Mouse (Mus musculus) ES-CJ7 (cell line): Measurements from ENCODE around the gene Wdr83.
A peak's percentile ranks its signal among the peaks of the same experiment; 100 is the strongest.

Source experiments
- DNase-seq: peaks from one replicate; pipeline ENCODE4 v3.0.0; 2011; ENCODE audit warnings: low read depth, low spot score

Gene Wdr83

DNA sequence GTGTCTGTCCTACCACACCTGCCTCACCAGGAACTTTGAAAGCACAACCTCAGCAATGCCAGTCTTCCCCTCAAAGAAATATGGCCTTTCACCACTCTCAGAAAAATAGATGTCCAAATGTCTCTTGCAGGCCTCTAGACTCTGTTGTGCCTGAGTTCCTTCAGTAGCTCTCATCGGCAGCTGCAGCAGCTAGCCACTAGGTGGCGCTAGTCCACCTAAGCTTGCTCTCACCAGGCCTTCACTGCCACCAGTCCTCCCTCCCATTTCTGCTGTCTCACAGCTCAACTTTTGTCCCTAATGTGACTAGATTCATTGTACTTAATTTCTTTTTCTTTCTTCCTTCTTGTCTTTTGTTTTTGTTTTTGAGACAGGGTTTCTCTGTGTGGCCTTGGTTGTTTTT is 4.1 kb downstream of the Wdr83 start:
- DNase-seq, result peak; percentile 89

DNA sequence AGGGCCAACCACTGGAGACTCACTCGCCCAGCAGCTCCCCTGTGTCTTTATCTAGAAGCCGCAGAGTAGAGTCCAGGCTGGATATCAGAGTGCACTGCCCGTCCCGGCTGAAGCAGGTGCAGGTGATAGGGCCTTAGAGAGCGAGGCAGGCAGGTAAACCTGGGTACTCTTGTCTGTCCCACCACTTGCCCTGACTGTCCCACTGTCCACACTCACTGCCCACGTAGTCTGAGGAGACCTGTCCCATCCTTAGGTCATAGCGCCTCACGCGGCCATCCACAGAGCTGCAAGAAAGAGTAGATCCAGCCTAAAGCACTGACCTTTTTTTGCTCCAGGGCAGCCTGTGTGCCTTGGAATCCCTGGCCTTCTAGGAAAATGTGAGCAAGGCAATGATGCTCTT is 5.1 kb downstream of the Wdr83 start:
- peak; percentile 74 for DNase-seq

DNA sequence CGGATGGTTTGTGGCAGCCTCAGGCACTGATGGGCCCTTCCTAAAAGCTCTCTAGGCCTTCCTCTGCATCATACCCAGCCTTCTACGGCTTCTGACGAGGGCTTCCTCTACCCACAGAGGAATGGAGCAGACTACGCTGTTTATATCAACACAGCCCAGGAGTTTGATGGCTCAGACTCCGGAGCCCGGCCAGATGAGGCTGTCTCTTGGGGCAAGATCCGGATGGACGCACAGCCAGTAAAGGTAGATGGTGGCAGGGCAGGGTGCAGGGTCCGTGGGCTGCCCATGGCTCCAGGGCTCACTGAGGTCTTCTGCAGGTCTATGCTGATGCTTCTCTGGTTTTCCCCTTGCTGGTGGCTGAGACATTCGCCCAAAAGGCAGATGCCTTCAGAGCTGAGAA is 6.5 kb downstream of the Wdr83 start:
- DNase-seq, result no peak

DNA sequence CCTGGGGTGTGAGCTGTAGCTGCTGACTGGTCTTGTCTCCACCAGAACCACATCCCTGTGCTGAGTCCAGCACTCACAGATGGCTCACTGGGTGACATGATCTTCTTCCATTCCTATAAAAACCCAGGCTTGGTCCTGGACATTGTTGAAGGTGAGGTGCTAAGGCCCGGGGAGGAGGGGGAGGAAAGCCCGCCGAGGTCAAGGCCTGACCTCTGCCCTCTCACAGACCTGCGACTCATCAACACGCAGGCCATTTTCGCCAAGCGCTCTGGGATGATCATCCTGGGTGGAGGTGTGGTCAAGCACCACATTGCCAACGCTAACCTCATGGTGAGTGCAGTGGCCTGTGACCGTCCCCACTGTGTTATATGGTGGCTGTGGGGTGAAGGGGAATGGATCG is 6.9 kb downstream of the Wdr83 start:
- DNase-seq, result peak; percentile 14

DNA sequence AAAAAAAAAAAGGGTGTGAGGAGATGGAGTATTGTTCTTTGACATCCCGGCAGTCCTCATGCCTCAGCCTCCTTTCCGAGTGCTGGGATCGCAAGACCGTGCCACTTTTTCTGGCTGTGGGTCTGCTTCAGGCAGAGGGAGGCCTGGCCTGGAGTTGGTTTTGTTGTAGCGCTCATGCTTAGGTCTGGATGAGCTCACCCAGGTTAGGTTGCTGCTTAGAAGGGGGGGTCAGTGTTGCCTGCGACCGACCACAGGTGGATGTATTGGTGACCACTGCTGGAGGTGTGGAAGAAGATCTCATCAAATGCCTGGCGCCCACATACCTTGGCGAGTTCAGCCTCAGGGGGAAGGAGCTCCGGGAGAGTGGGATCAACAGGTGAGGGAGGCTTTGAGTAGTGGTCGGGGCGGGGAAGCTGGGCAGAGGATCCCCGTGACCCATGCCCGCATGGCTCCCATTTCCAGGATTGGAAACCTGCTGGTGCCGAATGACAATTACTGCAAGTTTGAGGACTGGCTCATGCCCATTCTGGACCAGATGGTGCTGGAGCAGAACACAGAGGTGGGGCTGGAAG is 8.0 kb downstream of the Wdr83 start:
- peak; percentile 27 for DNase-seq

DNA sequence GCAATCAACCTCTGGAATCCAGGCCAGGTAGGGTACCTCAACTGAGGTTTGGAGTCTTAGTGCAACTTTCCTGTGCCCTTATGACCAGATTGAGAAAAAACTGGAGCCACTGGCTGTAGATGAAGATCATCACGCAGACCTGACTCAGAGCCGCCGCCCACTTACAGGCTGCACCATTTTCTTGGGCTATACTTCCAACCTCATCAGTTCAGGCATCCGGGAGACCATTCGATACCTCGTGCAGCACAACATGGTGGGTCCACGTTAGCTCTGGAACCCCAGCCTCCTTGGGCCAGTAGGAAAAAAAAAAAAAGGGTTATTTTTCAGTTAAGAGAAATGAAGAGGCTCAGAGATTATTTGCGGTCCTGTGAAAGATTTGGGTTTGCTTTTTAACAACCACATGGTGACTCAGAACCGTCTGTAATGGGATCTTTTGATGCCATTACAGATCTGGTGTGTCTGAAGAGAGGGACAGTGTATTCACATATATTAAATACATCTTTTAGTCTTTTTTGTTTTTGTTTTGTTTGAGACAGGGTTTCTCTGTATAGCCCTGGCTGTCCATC is 8.7 kb downstream of the Wdr83 start:
- DNase-seq, result no peak

DNA sequence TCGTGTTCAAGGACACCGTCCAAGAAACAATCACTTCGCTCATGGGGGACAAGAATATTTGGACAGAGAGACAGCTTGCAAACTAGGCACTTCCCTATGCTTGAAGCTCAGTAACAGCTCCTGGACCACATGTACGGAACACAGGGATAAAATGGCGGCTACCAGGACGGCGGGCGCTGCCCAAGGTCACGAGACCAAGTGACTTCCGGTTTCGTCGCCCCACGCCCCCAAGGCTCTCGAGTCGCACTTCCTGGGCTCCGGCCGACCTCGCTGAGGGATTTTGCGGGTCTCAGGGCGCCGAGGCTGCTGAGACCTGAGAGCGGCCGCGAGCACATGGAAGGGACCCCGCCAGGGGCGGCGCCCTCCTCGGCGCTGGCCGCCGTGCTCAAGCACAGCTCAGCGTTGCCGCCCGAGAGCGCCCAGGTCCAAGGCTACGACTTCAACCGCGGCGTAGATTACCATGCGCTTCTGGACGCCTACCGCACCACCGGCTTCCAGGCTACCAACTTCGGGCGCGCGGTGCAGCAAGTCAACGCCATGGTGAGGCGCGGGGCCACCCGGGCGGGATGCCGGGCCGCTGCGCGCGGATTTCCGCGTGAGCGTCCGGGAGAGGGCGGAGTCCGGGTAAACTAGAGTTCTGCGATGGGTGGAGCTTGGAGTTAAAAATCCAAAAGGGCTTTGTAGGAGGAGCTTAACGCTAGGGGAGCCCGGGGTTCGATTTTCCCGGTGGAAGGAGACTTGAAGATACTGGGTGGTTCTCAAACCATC is 9.4 kb downstream of the Wdr83 start, which contains the start of gene Dhps:
Gene Dhps (plus strand): TSS at position 244 of the 768 bp plus-strand sequence.
- DNase-seq, result peak; percentile 97

DNA sequence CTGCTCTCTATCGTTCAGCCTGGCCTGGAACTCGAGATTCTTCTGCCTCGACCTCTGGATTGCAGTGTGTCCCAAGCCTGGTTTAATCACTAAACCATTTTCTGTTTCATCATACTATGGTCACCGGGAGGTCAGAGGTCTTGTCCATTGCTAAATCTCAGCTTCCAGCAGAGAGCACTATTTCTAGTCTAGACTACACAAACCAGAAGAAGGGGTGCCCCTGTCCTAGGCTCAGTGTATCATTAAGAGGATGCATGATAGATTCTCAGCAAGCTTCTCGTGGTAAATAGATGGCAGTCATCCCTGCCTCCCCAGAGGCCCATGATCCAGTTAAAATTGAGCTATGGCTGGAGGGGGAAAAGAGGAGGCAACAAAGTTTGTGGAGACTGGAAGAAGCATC is 10.1 kb downstream of the Wdr83 start:
- peak; percentile 51 for DNase-seq

DNA sequence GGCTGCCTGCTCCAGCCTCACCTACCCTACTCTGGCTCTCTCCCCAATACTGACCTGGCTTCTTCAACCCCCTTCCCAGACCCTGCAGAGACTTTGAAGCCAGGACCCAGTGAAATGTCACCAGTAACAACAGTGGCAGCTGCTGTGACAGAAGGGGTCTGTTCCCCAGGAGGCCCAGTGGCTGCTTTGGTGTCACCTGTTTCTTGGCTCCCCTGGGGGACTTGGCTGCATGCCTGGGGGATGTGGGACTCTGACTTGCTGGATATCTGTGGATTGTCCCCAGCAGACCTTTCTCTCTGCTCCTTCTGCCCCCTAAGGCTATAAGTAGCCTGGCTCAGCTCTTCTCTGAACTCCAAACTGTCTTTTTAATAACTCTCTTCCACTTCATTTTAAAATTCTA is 13.1 kb downstream of the Wdr83 start, which contains the start of gene Gm5741:
Gene Gm5741 (minus strand): TSS at position 1 of the 400 bp plus-strand sequence.
- no peak for DNase-seq

DNA sequence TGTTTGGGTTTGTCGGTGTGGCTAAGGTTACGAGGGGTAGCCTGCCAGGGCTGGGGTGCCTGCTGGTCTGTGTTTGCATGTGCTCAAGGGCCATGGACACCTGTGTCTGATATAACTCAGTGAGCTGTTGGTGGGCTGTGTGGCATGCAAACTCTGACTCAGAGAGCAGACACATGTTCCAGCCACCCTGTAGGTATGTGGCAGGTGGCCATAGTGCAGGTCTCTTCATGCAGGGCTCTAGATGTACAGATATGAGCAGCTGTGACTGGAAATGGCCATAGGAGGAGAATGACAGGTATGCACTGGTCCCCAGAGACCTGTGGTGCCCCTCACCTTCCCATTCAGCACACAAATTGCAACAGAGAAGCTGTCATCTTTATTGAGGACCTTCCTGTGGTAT is 14.0 kb downstream of the Wdr83 start:
- DNase-seq, result no peak

DNA sequence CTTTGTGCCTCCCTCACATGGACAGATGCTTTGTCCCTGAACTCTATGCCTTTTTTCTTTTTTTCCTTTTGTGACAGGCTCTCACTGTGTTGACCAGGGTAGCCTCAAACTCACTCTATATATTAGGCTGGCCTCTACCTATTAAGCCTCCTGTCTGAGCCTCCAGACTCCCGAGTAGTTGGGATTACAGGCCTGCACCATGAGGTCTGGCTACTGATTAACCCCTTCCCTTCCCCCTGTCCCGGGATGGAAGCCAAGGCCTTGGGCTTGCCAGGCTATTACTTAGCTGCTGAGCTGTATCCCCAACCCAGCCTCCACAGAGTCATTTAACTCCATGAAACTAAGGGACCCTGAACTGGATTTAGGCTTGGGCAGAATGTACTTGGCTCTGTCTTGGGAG is 15.9 kb downstream of the Wdr83 start:
- no peak for DNase-seq

DNA sequence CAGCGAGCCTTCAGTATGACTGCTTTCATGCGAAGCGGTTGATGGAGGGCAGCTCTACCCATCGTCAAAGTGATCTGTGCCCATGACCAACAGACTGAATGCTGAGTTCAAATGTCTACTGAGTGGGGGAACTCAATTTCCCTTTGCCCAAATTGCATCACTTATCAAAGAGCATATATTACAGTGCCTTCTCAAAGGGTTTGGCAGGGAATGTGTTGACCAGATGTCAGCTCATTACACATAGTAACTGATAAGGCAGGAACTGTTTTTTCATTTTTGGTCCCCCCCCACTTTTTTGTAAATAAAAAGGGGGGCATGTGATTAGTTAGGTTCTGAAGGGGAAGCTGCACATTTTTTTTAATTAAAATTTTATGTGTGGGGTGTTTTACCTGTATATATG is 18.5 kb downstream of the Wdr83 start:
- DNase-seq, result no peak

DNA sequence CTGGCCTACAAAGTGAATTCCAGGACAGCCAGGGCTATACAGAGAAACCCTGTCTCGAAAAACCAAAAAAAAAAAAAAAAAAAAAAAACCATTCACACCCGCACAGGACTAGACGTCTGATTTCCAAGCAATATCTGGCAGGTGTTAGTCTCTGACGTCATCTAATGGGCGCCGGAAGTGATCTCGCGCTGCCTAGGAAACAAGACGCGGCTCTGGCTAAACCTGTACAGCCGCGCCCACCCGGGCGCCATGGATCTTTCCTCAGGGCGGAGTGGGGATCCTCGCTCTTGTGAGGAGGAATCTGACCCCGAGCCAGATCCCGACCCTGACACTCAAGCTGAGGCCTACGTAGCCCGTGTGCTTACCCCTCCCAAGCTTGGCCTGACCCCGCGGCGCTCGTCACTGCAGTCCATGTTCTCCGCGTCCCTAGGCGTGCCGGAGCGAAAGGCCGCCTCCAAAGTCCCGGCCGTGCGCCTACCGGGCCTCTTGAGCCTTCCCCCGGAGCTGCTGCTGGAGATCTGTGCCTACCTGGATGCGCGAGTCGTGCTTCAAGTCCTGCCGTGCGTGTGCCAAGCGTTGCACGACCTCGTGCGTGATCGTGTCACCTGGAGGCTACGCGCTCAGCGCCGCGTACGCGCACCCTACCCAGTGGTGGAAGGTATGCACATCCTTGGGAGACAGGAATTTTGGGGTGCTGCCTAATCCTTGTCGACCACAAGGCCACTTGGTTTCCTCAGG is 21.1 kb downstream of the Wdr83 start, which contains the start of gene Fbxw9:
Gene Fbxw9 (plus strand): TSS at position 177 of the 738 bp plus-strand sequence.
- DNase-seq, result peak; percentile 95

DNA sequence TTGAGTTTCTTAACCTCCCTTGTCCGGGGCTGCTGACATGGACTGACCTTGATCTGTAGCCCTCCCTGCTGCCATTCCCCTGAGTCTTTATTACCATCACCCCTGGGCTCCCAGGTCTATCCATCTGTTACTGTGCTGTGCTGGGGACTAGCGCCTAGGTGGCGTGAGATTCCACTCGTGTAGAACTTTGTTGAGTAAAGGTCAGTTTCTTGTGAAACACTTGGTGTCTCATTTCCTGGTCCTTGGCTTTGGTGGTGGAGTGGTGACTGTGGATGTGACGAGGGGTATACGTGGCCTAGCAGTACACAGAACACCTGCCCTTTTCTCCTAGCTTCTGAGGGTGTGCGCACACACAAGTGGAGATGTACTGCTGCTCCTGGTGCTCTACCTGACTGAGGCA is 23.7 kb downstream of the Wdr83 start:
- DNase-seq, result peak; percentile 42

DNA sequence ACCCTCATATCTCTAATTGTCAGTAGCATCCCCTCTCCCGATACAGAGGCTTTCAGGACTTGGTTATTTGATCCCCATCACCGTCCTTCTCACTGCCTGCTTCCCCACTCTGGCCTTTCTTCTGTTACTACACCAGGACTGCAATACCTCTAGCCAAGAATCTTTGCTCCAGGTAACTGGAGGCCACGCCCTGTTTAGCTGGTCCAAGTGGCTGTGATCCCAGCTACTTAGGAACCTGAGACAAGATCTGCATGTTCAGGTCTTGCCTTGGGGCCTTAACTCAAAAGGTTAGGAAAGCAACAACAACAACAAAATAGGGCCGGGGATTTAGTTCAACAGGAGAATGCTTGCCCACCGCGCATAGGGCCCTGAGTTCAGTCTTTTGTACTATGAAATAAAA is 37.5 kb downstream of the Wdr83 start:
- no peak for DNase-seq

DNA sequence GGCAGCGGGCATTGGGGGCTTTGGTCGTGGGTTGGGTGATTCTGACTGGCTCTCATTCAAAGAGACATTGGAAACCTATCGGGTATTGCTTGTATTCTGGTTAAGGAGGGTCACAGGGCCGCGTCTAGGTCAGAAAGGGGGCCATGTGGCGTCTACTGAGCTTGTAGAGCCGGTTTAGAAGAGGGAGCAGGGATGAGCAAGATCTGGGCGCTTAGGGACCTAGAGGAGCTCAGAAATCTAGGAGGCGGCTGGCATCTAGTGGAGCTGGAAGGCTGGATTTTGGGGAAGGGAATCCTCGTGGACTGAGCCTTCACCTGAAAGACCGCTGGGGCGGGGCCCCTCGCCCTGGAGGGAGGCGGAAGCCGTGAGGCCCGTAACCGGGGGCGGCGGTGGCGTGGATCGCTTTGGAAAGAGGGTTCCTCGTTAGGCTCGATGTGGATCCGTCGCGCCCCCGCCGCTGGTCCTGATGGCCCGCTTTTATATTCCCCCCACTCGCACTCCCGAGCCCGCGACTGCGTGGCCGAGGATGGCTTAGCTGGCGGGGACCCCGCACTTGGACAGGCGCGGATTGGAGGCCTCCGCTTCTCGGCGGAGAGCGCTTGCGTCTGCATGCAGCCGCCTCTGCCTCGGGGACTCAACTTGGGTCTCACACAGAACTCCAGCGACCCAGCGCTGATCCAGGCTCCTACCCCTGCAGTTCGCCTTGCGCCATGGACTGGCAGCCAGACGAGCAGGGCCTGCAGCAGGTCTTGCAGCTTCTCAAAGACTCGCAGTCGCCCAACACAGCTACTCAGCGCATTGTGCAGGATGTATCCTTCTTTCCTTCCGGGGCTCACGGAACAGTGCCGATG is 43.2 kb downstream of the Wdr83 start:
- DNase-seq, result peak; percentile 44

DNA sequence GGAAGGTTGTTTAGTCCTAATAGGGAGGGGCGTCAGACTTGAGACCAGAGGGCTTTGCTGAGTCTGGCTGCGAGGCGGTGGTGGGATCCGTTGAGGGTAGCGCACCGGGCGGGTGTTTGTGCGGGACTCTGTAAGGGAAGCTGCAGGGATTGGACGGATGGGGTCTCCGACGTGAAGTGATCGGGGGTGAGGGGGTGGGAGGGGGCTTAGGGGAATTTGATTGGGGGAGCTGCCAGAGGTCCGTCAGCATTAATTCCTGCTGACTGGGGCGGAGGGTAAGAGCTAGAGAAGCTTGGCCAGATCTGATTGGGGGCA is 43.8 kb downstream of the Wdr83 start:
- peak; percentile 87 for DNase-seq

DNA sequence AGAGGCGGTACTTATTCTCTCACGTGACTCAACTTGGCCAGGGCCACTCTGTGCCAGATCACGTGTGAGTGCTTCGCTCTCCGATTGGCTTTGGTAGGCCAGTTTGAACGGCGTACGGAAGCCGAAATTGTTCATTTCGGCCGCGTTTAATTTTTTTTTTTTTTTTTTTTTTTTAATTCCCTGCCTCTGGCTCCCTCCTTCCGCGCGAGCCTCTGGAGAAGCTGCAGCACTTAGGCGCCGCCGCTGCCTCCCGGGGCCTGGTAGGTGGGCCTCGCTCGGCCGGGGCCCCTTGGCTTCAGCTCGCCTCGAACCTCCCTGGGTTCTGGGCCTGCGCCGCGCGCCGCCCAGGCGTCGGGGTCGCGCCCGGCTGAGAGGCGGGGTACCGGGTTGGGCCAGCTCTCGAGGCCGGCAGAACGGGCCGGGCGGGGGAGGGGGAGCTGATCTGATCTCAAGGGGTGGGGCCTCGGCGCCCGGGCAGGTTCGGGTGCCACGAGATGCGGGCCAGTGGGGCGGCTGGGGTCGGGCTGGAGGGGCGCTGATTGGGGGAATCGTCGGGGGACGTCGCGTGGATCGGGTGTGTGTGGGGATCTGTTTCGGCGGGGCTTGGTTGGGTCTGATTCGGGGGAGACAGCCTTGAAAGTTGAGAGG is 44.3 kb downstream of the Wdr83 start, which contains the start of gene Tnpo2:
Gene Tnpo2 (plus strand): TSS at position 198 of the 648 bp plus-strand sequence.
- DNase-seq, result peak; percentile 100

DNA sequence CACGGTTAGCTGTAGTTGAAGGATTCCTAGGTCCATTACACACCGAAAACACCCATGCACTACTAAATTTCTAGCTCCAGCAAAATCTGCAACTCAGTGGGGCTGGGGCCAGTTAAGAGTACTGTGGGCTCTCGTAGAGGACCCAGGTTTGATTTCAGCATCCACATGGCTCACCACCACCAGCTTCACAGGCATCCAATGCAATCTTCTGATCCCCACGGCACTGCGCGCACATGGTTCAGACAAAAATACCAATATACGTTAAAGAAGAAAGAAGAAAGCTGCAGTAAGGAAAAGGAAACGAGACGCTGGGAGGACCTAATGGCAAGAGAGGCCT is 44.8 kb downstream of the Wdr83 start:
- DNase-seq, result no peak

DNA sequence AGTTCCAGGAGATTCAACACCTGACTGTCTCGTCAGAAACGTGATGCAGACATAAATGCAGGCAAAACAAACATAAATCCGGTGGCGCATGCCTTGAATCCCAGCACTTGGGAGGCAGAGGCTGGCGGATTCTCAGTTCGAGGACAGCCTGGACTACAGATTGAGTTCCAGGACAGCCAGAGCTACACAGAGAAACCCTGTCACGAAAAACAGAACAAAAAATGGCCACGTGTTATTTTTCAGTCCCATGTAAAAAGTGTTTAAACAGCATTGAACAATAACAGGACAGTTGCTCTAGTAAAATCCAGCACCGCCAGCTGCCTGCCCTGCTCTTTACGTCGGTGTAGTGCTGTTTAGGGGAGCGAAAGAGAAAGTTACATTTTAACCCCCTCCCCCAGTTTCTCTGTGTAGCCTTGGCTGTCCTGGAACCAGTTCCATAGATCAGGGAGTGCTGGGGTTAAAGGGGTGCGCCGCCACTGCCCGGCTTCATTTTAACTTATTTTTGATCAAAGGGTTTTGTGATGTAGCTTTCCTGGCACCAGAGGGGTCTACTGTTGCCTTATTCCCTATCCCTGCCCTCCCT is 45.3 kb downstream of the Wdr83 start:
- peak; percentile 42 for DNase-seq
